Mouse (Mus musculus) ovary, postnatal 36 days (tissue): ENCODE data around the gene Gm10273.

Experiments
- DNase-seq: peaks from one replicate; pipeline ENCODE4 v3.0.0; 2022; ENCODE audit warnings: low spot score, mixed read lengths

Gm10273 gene

DNA sequence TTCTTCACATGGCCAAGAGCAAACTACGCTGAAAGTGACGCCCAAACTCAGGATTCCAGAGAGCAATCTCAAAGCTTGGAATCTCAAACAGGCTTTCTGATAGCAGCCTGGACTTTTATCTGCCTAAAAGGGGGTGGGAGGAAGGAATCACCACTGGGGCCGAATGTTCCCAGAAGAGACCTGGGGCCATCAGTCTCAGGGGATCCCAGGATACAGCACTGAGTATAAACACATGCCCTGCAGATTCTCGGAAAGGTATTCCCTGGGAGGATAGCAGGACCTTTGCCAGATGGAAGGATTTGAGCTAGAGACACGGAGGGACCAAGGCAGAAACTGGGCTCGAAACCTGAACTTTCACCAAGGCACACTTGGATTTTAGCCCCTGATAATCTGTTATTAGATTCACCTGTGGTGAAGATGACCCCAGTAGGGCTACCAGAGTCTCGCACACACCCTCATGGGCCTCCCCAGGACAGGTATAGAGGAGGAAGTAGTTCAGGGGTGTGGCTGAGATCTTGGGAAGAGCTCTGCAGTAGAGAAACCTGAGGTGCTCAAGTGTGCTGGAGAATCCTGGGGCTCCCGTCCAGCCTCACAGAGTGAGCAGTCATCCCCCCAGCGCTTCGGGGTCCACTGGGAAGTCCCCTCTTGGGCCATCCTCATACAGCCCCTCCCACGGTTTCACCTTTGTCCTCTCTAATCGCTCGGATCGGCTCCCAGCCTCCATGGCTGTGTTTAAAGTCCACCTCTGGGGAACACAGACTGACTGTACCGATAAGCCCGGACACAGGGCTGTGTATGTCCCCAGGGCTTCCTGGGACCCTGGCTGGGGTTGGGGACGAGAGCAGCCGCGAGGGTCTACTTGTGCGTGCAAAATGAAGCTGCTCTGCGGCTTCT, 7.7 kb downstream of the Gm10273 start, which contains the start of gene Pla2g12b:
Pla2g12b (plus strand) TSS at position 762 of the 894 bp plus-strand sequence.
- DNase-seq: no peak

- no peak for DNase-seq
These were observed 8.3 kb downstream of the Gm10273 start for GRCm38 (mm10) chr10:59403793-59404149.

DNA sequence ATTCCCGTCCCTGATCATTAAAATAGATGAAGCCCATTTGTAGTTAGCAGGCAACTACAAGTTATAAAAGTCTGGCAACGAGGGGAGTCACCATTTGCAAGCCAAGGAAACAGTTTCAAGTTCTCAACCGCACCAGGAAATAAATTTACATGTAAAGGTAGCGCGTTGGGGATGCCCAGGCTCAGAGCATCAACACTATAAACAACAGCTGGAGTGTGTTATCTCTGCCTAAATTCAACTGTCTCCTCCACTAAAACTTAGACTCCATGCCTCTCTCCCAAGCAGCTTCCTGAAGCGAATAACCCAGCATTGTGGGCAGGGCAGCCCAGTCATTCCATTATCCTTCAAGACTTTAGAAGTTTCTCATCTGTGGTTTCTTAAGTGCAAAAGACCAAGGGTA, 13.1 kb downstream of the Gm10273 start:
- DNase-seq: no peak

GRCm38 (mm10) chr10:59410264-59410663, 14.8 kb downstream of the Gm10273 start:
- no peak for DNase-seq

- DNase-seq: no peak
These were observed 18.3 kb downstream of the Gm10273 start for GRCm38 (mm10) chr10:59413711-59414110.

DNA sequence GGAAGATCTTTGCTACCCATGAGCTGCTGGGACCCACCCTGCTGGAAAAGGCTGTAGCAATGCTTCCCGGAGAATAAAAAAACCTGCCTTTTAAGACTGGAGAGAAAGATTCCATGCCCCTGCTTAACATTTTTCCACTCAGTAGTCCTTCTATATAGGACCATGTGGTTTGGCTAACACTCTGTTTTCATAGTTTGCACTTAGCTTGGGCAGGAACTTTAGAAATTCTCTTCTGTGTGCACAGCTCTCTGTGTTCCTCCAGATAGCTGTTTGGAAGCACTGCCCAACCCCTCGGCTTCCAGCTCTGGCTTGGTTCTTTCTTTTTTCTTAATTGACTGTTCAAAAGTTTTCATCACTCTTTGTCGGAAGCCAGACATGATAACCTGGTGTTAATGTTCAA, 21.2 kb downstream of the Gm10273 start:
- no peak for DNase-seq

- no peak for DNase-seq
These were observed 24.1 kb downstream of the Gm10273 start for GRCm38 (mm10) chr10:59419516-59419915.

GRCm38 (mm10) chr10:59424453-59424852, 29.0 kb downstream of the Gm10273 start:
- DNase-seq: no peak

DNA sequence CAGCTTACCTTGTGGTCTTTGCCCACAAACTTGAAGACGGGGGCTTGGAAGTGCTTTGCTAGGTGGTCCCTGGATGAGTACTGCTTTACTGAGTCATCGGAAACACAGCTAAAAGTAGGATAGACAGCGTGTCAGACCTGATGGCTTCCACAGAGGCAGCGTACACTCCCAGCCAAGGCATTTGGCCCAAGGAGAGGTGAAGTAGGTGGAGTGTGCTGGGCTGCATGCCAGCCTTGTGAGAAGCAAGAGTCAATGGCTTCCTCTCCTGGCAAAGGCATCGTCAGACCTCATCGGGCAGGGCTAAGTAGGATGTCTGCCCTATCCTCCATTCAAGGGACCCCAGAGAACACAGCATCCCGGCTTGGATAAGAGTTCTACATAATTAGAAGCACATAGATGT, 29.9 kb downstream of the Gm10273 start:
- peak; percentile 35 for DNase-seq

DNA sequence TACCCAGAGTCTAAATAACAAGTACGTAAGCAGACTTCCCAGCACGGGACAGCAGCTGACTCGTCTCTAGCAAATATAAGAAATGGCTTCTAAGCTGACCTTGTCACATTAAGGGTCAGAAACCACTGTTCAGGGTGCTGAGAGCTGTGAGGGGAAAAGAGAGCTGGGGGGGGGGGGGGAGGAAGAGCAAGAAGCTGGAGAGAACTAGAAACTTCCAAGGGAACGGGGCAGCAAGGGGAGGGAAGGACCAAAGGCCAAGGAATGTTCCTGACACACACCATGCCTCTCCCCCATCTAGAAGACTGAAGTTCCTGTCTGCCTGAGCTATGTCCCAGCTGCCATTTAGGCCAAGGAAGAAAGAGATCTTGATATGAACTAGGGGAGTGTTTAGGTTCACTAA, 30.9 kb downstream of the Gm10273 start:
- no peak for DNase-seq

DNA sequence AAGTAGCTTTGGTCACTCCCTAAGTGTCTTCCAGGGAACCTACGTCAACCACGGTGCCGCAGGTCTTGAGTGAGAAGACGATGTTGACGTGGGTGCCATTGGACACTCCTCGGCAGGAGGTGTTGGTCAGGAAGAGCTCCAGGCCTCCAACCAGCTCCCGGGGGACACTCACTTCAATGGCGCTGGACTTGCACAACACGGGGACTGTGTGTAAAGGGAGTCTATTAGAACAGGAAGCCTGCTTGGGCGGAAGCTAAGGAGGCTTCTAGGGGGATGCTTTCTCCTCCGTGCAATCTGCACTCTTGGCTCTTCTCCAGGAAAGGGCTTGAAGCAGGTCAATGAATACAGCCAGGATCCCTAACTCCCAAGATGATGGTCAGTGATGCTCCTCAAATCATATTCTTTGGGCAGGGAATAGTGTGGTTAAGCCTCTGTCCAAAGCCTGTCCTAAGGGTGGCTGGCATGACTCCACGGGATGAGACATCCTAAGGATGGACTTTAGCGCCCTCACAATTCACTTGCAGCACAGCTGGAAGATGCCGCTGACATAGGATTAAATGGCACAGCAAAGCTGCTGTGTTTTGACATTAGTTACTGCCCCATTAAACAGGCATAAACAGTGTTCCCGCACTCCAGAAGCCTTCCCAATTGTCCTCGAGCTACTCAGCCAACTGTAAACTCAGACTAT, 34.2 kb downstream of the Gm10273 start:
- no peak for DNase-seq

- DNase-seq: no peak
These were observed 35.3 kb downstream of the Gm10273 start for GRCm38 (mm10) chr10:59430701-59431218.

GRCm38 (mm10) chr10:59435746-59436145, 40.3 kb downstream of the Gm10273 start:
- no peak for DNase-seq

DNA sequence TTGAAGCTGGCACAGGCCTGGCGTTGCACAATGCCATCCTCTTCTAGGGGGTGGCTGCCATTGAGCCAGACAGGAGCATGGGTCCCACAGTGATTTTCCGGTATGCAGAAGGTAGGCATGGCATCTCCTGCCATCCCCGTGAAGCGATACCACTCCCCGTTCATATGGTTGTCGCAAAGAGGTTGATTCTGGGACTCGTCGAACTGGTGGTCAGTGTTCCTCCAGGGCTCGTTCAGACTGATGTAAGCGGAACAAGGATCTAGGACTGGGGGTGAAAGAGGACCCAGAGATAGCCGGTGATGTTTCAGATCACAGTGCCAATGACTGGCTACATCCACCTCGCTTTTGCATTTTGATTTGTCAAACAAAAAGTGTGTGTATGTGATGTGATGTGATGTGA, 43.2 kb downstream of the Gm10273 start:
- DNase-seq: no peak

DNA sequence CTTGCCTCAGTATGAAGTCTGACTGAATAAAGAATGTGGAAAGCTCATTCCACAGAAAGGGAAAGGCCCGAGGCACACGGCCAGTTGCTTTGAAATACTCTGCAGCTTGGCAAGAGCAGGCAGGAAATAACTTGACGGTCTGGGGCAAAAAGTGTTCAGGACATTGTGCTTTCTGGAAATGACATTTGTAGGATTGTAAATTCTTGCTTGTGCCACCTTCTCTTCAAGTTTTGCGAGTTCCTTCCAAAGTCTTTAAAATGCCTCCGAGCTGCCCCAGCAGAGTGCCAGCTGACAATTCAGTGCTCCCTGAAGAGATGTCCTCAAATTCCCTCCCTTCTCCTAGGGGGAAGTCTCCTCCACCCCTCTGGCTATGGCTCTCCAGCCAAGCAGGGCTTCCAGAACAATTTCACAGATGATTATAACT, 44.1 kb downstream of the Gm10273 start:
- peak; percentile 24 for DNase-seq

GRCm38 (mm10) chr10:59440177-59440576, 44.7 kb downstream of the Gm10273 start:
- no peak for DNase-seq

DNA sequence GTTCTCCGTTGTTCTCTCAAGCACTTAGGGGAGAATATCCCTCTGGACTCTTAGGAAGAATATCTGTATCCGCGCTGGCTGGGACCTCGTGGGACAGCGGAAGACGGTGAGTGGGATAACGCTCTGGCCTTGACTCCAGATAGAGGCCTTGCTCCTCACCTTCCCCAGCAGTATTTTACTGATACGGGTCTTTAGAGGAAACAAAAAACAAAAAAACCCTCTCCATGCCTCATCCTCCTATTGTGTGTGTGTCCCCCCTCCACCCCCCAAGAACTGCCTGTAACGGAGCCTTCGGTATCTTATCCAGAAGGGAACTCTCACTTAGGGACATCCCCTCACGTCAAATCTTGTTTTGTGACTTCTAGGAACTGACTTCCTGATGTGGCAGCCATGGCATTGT, 46.3 kb downstream of the Gm10273 start, which contains the start of gene Oit3:
Oit3 (minus strand) TSS at position 44 of the 400 bp plus-strand sequence.
- no peak for DNase-seq

GRCm38 (mm10) chr10:59443212-59443611, 47.8 kb downstream of the Gm10273 start:
- DNase-seq: peak; percentile 38

DNA sequence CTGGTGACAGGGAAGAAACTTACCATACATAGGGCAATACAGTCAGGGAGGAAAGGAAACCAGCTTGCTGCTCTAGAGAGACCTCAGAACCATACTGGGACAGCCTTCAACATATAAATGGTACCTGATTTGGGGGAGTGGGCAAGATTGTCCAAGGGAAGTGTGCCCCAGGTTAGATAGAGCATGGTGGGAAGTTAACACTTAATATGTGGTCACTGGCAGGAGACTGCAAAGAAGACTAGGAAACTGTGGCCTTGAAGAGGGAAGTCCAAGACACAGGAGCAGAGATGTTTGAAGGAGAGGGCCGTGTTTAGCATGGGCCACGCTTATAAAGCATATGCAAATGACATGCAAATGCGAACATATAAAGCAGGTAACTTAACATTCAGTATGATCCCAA, 48.7 kb downstream of the Gm10273 start:
- no peak for DNase-seq

GRCm38 (mm10) chr10:59444635-59445034, 49.2 kb downstream of the Gm10273 start:
- DNase-seq: no peak
